Mouse (Mus musculus) CD4-positive helper T cell, adult 2 months (primary cell): ENCODE results near the gene Rsph14.

Source experiments
- DNase-seq: peaks from one replicate; pipeline ENCODE4 v3.0.0-alpha.2; 2012; ENCODE audit warnings: low read depth, missing footprints, low spot score

Rsph14 gene

GRCm38 (mm10) chr10:74933548-74934190 is 98.7 kb downstream of the Rsph14 start:
- no peak for DNase-seq

- DNase-seq = no peak
Observed at GRCm38 (mm10) chr10:74932487-74932886, 99.9 kb downstream of the Rsph14 start.

GRCm38 (mm10) chr10:74931631-74932030 is 100.8 kb downstream of the Rsph14 start:
- no peak for DNase-seq

- DNase-seq = no peak
Observed at GRCm38 (mm10) chr10:74930541-74930940, 101.8 kb downstream of the Rsph14 start.

- DNase-seq = no peak
Observed at GRCm38 (mm10) chr10:74929578-74929977, 102.8 kb downstream of the Rsph14 start.

GRCm38 (mm10) chr10:74928276-74928675 is 104.1 kb downstream of the Rsph14 start:
- no peak for DNase-seq

- DNase-seq = peak; percentile 32
Observed at GRCm38 (mm10) chr10:74925324-74925723, 107.1 kb downstream of the Rsph14 start.

GRCm38 (mm10) chr10:74924274-74924673 is 108.1 kb downstream of the Rsph14 start:
- no peak for DNase-seq

GRCm38 (mm10) chr10:74922763-74923162 is 109.6 kb downstream of the Rsph14 start:
- peak; percentile 18 for DNase-seq

GRCm38 (mm10) chr10:74921614-74922013 is 110.8 kb downstream of the Rsph14 start:
- no peak for DNase-seq

- peak; percentile 61 for DNase-seq
Observed at GRCm38 (mm10) chr10:74920853-74921567, 111.4 kb downstream of the Rsph14 start.

- no peak for DNase-seq
Observed at GRCm38 (mm10) chr10:74919277-74919676, 113.1 kb downstream of the Rsph14 start.

GRCm38 (mm10) chr10:74908431-74908830 is 124.0 kb downstream of the Rsph14 start:
- no peak for DNase-seq
